Mouse (Mus musculus): ENCODE measurements around the gene Trpm5. TPM values are rescaled to one million over a fixed set of nuclear protein-coding genes. Genes with fewer than 3 reads are reported as not detected.
A peak's percentile ranks its signal among the peaks of the same experiment; 100 is the strongest.

Trpm5 gene
- polyA plus RNA-seq, 1 experiment from 2014 or later = 4.4 TPM

- Histone ChIP-seq H3K4me1 (ENCODE audit: control insufficient read depth in 2 of 2, insufficient read depth in 2 of 2, low read length in 2 of 2) (peaks cover 4 to 9% of the 10 kb centered on the region in 2 experiments), H3K4me2 (ENCODE audit: low read length) (no peak overlapping the region), H3K9me3 (ENCODE audit: control insufficient read depth, low read length) (no peaks in the 10 kb centered on the region), H3K4me3 (ENCODE audit: control insufficient read depth in 1 of 2, insufficient read depth in 1 of 2, low read depth in 1 of 2, low read length in 2 of 2) (no peak overlapping the region), H3K36me3 (ENCODE audit: control insufficient read depth, insufficient read depth, low read length) (no peaks in the 10 kb centered on the region), H3K27me3 (ENCODE audit: control insufficient read depth, insufficient read depth, low read length) (peaks cover 4% of the 10 kb centered on the region; the same call in 1 of the 2 replicates), H3K27ac (replicated peaks in 1 of 2; ENCODE audit: control insufficient read depth in 1 of 2, insufficient read depth in 1 of 2, low read depth in 2 of 2, low read length in 2 of 2) (no peak overlapping the region), H3K9ac (ENCODE audit: low read length) (no peak overlapping the region)
- ATAC-seq (ENCODE audit: insufficient number of reproducible peaks, insufficient read depth, low FRiP score, low read depth) = no peak
- WGBS = 58% methylated on average over 2 of the region's 2 CpGs
These were observed 10.7 kb downstream of the Trpm5 start for GRCm38 (mm10) chr7:143083708-143084107.

DNA sequence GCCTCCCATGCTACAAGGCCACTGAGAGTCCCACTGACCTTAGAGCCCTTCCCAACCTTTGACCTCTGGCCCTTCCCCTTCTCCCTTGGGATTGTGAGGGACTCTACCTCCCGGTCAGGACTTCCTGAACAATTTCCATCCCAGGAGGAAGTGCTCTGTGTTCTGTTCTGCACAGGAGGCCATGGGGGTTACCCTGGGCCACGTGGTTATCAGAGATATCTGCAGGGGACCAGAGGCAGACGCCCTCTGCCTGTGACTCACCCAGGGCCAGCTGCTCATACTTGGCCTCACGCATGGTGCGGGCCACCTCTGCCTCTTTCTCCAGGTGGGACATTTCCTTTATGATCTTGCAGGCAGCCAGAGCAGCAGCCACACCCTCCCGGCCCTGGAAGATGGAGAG, 12.4 kb downstream of the Trpm5 start:
- peaks cover 4% of the 10 kb centered on the region; the same call in 1 of the 2 replicates for H3K27me3 ChIP-seq (ENCODE audit: control insufficient read depth, insufficient read depth, low read length)
- H3K4me2 ChIP-seq (ENCODE audit: low read length) = no peak overlapping the region
- H3K4me1 ChIP-seq (ENCODE audit: control insufficient read depth in 2 of 2, insufficient read depth in 2 of 2, low read length in 2 of 2) = peaks cover 4 to 6% of the 10 kb centered on the region in 2 experiments
- no peaks in the 10 kb centered on the region for H3K36me3 ChIP-seq (ENCODE audit: control insufficient read depth, insufficient read depth, low read length)
- H3K9me3 ChIP-seq (ENCODE audit: control insufficient read depth, low read length) = no peaks in the 10 kb centered on the region
- H3K27ac ChIP-seq (replicated peaks in 1 of 2; ENCODE audit: control insufficient read depth in 1 of 2, insufficient read depth in 1 of 2, low read depth in 2 of 2, low read length in 2 of 2) = no peak overlapping the region
- no peak overlapping the region for H3K4me3 ChIP-seq (ENCODE audit: control insufficient read depth in 1 of 2, insufficient read depth in 1 of 2, low read depth in 1 of 2, low read length in 2 of 2)
- no peak overlapping the region for H3K9ac ChIP-seq (ENCODE audit: low read length)
- no peak for ATAC-seq (ENCODE audit: insufficient number of reproducible peaks, insufficient read depth, low FRiP score, low read depth)
- 54% methylated on average over 6 of the region's 6 CpGs for WGBS

DNA sequence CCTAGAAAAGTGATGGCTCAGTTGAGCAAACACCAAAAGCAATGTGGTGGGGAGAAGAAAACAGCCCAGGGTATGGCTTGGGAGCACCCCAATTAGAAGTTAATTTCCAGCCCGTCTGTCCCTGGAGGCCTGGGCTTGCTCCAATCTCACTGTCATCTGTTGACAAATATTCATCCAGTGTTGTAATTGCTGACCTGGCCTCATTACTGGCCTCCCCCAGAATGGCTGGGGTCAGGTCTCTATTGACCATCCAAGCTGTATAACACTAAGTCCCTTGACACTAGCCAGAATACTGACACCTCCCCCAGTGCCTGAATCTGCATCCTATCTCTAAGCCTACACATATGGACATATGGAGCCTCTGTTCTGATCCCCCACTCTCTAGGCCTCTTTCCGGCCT, 17.1 kb downstream of the Trpm5 start:
- 87% methylated on average over 2 of the region's 2 CpGs for WGBS
- Histone ChIP-seq H3K4me2 (ENCODE audit: low read length) (no peak overlapping the region), H3K9me3 (ENCODE audit: control insufficient read depth, low read length) (no peaks in the 10 kb centered on the region), H3K9ac (ENCODE audit: low read length) (no peak overlapping the region), H3K4me3 (ENCODE audit: control insufficient read depth in 1 of 2, insufficient read depth in 1 of 2, low read depth in 1 of 2, low read length in 2 of 2) (no peak overlapping the region), H3K27ac (replicated peaks in 1 of 2; ENCODE audit: control insufficient read depth in 1 of 2, insufficient read depth in 1 of 2, low read depth in 2 of 2, low read length in 2 of 2) (no peak overlapping the region), H3K36me3 (ENCODE audit: control insufficient read depth, insufficient read depth, low read length) (no peaks in the 10 kb centered on the region), H3K27me3 (ENCODE audit: control insufficient read depth, insufficient read depth, low read length) (no peaks in the 10 kb centered on the region), H3K4me1 (ENCODE audit: control insufficient read depth in 2 of 2, insufficient read depth in 2 of 2, low read length in 2 of 2) (no peaks in the 10 kb centered on the region)
- ATAC-seq (ENCODE audit: insufficient number of reproducible peaks, insufficient read depth, low FRiP score, low read depth) = no peak

- Histone ChIP-seq H3K4me3 (ENCODE audit: control insufficient read depth in 1 of 2, insufficient read depth in 1 of 2, low read depth in 1 of 2, low read length in 2 of 2) (no peak overlapping the region), H3K27ac (replicated peaks in 1 of 2; ENCODE audit: control insufficient read depth in 1 of 2, insufficient read depth in 1 of 2, low read depth in 2 of 2, low read length in 2 of 2) (no peak overlapping the region), H3K27me3 (ENCODE audit: control insufficient read depth, insufficient read depth, low read length) (no peaks in the 10 kb centered on the region), H3K9me3 (ENCODE audit: control insufficient read depth, low read length) (no peaks in the 10 kb centered on the region), H3K36me3 (ENCODE audit: control insufficient read depth, insufficient read depth, low read length) (peaks cover 6% of the 10 kb centered on the region; the same call in 1 of the 2 replicates), H3K9ac (ENCODE audit: low read length) (no peak overlapping the region), H3K4me1 (ENCODE audit: control insufficient read depth in 2 of 2, insufficient read depth in 2 of 2, low read length in 2 of 2) (peaks cover 3 to 4% of the 10 kb centered on the region in 2 experiments), H3K4me2 (ENCODE audit: low read length) (no peak overlapping the region)
- 61% methylated on average over 5 of the region's 5 CpGs for WGBS
- ATAC-seq (ENCODE audit: insufficient number of reproducible peaks, insufficient read depth, low FRiP score, low read depth) = no peak
These were observed 19.0 kb downstream of the Trpm5 start for GRCm38 (mm10) chr7:143075394-143075793.

- H3K27me3 ChIP-seq (ENCODE audit: control insufficient read depth, insufficient read depth, low read length) = no peaks in the 10 kb centered on the region
- peaks cover 12% of the 10 kb centered on the region for H3K36me3 ChIP-seq (ENCODE audit: control insufficient read depth, insufficient read depth, low read length)
- peaks cover 14 to 16% of the 10 kb centered on the region in 2 experiments for H3K4me1 ChIP-seq (ENCODE audit: control insufficient read depth in 2 of 2, insufficient read depth in 2 of 2, low read length in 2 of 2)
- WGBS = 63% methylated on average over 1 of the region's 1 CpGs
- no peak for ATAC-seq (ENCODE audit: insufficient number of reproducible peaks, insufficient read depth, low FRiP score, low read depth)
- H3K4me2 ChIP-seq (ENCODE audit: low read length) = no peak overlapping the region
- no peak overlapping the region for H3K27ac ChIP-seq (replicated peaks in 1 of 2; ENCODE audit: control insufficient read depth in 1 of 2, insufficient read depth in 1 of 2, low read depth in 2 of 2, low read length in 2 of 2)
- H3K9ac ChIP-seq (ENCODE audit: low read length) = no peak overlapping the region
- H3K9me3 ChIP-seq (ENCODE audit: control insufficient read depth, low read length) = no peaks in the 10 kb centered on the region
- no peak overlapping the region for H3K4me3 ChIP-seq (ENCODE audit: control insufficient read depth in 1 of 2, insufficient read depth in 1 of 2, low read depth in 1 of 2, low read length in 2 of 2)
These were observed 21.4 kb downstream of the Trpm5 start for GRCm38 (mm10) chr7:143073086-143073485.

- WGBS = 76% methylated on average over 5 of the region's 5 CpGs
- peaks cover 17% of the 10 kb centered on the region for H3K36me3 ChIP-seq (ENCODE audit: control insufficient read depth, insufficient read depth, low read length)
- no peaks in the 10 kb centered on the region for H3K9me3 ChIP-seq (ENCODE audit: control insufficient read depth, low read length)
- peaks cover 14 to 21% of the 10 kb centered on the region in 2 experiments for H3K4me1 ChIP-seq (ENCODE audit: control insufficient read depth in 2 of 2, insufficient read depth in 2 of 2, low read length in 2 of 2)
- H3K27me3 ChIP-seq (ENCODE audit: control insufficient read depth, insufficient read depth, low read length) = no peaks in the 10 kb centered on the region
- H3K9ac ChIP-seq (ENCODE audit: low read length) = no peak overlapping the region
- no peak overlapping the region for H3K4me3 ChIP-seq (ENCODE audit: control insufficient read depth in 1 of 2, insufficient read depth in 1 of 2, low read depth in 1 of 2, low read length in 2 of 2)
- no peak for ATAC-seq (ENCODE audit: insufficient number of reproducible peaks, insufficient read depth, low FRiP score, low read depth)
- H3K4me2 ChIP-seq (ENCODE audit: low read length) = no peak overlapping the region
- H3K27ac ChIP-seq (replicated peaks in 1 of 2; ENCODE audit: control insufficient read depth in 1 of 2, insufficient read depth in 1 of 2, low read depth in 2 of 2, low read length in 2 of 2) = no peak overlapping the region
These were observed 21.8 kb downstream of the Trpm5 start for GRCm38 (mm10) chr7:143072605-143073004.

DNA sequence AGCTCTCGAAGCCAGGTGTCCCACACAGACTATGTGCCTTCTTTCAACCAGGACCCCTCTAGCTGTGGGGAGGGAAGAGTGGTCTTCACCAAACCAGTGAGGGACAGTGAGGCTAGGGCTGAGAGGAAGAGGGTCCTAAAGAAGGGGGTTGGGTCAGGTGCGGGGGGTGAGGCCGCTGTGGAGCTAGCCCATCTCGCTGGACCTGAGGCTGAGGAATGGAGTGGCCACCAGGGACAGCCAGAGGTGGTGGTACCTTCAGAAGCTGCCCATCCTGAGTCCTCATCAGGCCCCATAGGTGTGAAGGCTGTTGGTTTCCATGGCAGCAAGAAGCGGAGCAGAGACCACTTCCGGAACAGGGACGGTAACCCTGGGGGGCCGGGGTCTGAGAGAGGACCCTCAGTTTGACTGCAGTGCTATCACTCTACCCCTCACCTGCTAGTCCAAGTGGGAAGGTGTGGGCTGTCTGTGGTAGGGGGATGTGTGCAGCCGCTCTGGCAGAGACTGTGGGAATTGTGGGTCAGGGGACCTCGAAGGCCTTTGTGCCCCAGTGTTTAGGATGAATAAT, 23.9 kb downstream of the Trpm5 start:
- 87% methylated on average over 10 of the region's 10 CpGs for WGBS
- Histone ChIP-seq H3K4me1 (ENCODE audit: control insufficient read depth in 2 of 2, insufficient read depth in 2 of 2, low read length in 2 of 2) (peaks cover 14 to 23% of the 10 kb centered on the region in 2 experiments), H3K4me3 (ENCODE audit: control insufficient read depth in 1 of 2, insufficient read depth in 1 of 2, low read depth in 1 of 2, low read length in 2 of 2) (peak overlapping the region; percentile 86 to 95), H3K9ac (ENCODE audit: low read length) (peak overlapping the region; percentile 95), H3K4me2 (ENCODE audit: low read length) (peak overlapping the region; percentile 82), H3K36me3 (ENCODE audit: control insufficient read depth, insufficient read depth, low read length) (peaks cover 37% of the 10 kb centered on the region), H3K9me3 (ENCODE audit: control insufficient read depth, low read length) (no peaks in the 10 kb centered on the region), H3K27ac (replicated peaks in 1 of 2; ENCODE audit: control insufficient read depth in 1 of 2, insufficient read depth in 1 of 2, low read depth in 2 of 2, low read length in 2 of 2) (no peak overlapping the region), H3K27me3 (ENCODE audit: control insufficient read depth, insufficient read depth, low read length) (no peaks in the 10 kb centered on the region)
- no peak for ATAC-seq (ENCODE audit: insufficient number of reproducible peaks, insufficient read depth, low FRiP score, low read depth)
